Mouse (Mus musculus): ENCODE data around the gene Plekho2. TPM values are rescaled to one million over a fixed set of nuclear protein-coding genes. Genes with fewer than 3 reads are reported as not detected.

Plekho2 gene
- total RNA-seq, 2 experiments from 2014 or later = 14.6 TPM

Other genes starting within 250 kb of the Plekho2 start
- 10 to 100 TPM in 1 of 2 experiments, 1 to 10 TPM in 1; 9.6 to 11.3 TPM for gene Pdcd7, start 233.9 kb downstream of the Plekho2 start, total RNA-seq (2021)
- under 1 TPM; 0.33 to 0.37 TPM for gene Ubap1l, start 219.0 kb downstream of the Plekho2 start, total RNA-seq (2021)
- 1 to 10 TPM; 1.2 to 1.4 TPM for gene Kbtbd13, start 188.4 kb downstream of the Plekho2 start, total RNA-seq (2021)
- gene Rasl12, start 181.5 kb downstream of the Plekho2 start, total RNA-seq (2021) = 10 to 100 TPM in 1 of 2 experiments, 1 to 10 TPM in 1; 9.7 to 11.6 TPM
- gene Slc51b, start 157.1 kb downstream of the Plekho2 start, total RNA-seq (2021) = not detected
- 1 to 10 TPM; 6.9 to 7.1 TPM for gene Mtfmt, start 144.3 kb downstream of the Plekho2 start, total RNA-seq (2021)
- gene Spg21, start 119.1 kb downstream of the Plekho2 start, total RNA-seq (2021) = 10 to 100 TPM; 14.7 to 16.0 TPM
- not detected for gene Ankdd1a, start 59.8 kb downstream of the Plekho2 start, total RNA-seq (2021)
- 1 to 10 TPM in 1 of 2 experiments, under 1 TPM in 1; 0.79 to 1.3 TPM for gene Pif1, start 7.1 kb upstream of the Plekho2 start, total RNA-seq (2021)
- gene Rbpms2, start 49.6 kb upstream of the Plekho2 start, total RNA-seq (2021) = 10 to 100 TPM; 39.1 to 40.7 TPM
- 100 to 1,000 TPM; 265 to 267 TPM for gene Oaz2, start 88.0 kb upstream of the Plekho2 start, total RNA-seq (2021)
- 10 to 100 TPM; 27.5 to 28.3 TPM for gene Zfp609, start 247.5 kb upstream of the Plekho2 start, total RNA-seq (2021)